Mouse (Mus musculus) kidney, adult 11 months (tissue): ENCODE results near the gene Il10ra.

Experiments
- DNase-seq: peaks from one replicate; pipeline ENCODE4 v3.0.0; 2022

Gene Il10ra

DNA sequence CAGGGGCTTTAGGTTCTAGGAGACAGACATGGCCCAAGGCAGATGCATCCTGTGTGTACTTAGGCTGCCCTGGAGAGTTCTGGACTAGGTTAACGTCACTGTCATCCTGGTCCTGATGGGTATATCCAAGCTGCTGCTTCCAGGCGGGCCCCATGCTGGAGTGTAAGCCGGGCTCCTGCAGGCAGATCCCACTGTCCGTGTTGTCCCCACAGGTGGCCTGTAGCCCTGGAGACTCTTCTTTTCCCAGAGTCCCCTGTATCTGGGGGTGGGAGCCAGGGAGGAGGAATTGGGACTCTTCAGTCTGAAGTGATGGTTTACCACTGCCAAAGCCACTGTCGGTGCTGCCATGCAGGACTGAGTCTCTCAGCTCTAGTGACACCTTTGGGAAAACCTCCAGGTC lies 13.0 kb downstream of the Il10ra start:
- no peak for DNase-seq

GRCm38 (mm10) chr9:45255431-45255830 lies 13.5 kb downstream of the Il10ra start:
- DNase-seq = peak; percentile 19

DNA sequence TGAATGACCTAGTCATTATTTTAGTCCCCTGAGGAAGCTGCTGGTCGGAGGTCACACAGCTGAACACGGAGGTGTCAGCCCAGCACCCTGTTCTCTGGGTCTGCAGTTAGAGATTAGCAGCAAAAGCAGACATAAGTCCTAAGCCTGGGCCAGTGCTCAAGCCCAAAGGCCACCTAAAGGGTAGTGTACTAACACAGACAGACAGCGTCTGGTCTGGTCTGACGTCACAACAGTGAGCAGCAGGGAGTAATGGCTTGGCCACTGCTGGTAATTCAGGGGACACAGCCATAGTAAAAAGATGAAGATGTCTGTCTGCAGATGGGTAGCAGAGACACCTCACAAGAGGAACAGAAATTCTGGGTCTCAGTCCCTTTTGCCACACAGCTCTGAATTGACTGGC lies 14.3 kb downstream of the Il10ra start:
- DNase-seq = no peak

DNA sequence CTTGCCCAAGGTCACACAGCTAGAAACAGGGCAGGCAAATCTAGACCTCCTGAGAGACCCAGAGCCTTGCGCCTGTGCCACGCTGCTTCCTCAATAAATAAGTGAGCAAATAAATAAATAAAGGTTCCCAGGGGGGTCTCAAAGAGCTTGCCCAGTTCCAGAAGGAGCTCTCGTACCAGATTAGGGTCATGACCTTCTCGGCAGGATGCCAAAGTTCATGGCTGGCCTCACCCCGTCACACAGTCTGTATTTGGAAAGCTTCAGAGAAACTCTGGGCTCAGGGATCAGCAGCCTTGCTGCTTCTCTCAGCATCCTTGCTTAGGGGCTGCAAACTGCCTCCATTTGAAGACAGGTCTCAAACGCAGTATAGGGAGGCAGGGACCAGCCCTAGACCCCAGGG lies 14.9 kb downstream of the Il10ra start:
- DNase-seq = no peak

GRCm38 (mm10) chr9:45252395-45252794 lies 16.6 kb downstream of the Il10ra start:
- DNase-seq = no peak

DNA sequence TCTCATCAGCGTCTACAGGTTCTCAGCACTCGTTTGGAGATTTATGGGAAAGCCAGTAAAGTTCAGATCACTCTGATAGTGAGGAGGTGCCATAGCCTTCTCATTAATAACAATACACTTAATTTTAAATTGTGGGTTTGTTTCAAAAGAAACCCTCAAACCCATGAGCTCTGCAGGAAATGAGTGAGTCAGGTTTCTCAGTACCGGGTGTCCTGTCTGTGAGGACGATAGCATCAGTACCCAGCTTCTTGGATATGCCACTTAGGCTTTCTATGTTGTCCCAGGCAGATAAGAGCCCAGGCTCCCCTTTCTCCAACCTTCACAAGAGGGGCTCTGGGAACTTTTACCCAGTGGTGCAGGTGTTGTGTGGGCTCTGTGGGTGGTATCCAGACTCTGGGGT lies 17.0 kb downstream of the Il10ra start:
- no peak for DNase-seq

DNA sequence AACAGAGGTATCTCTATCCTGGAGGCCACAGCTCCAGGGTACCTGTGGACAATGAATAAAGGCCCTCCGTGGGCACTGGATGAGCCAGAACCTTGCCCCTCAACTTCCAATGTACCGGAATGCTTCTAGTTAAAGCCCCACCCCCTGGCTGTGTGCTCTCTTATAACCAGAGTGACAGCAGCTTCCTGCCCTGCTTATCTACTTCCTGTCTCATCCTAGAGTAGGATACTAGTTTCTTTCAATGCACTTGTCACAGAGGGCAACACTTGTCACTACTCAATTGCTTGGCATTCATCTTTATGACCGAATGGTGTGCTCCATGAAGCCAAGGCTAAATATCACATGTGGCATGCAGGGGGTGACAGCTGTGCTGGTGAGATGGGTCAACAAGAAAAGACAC lies 17.7 kb downstream of the Il10ra start:
- no peak for DNase-seq

DNA sequence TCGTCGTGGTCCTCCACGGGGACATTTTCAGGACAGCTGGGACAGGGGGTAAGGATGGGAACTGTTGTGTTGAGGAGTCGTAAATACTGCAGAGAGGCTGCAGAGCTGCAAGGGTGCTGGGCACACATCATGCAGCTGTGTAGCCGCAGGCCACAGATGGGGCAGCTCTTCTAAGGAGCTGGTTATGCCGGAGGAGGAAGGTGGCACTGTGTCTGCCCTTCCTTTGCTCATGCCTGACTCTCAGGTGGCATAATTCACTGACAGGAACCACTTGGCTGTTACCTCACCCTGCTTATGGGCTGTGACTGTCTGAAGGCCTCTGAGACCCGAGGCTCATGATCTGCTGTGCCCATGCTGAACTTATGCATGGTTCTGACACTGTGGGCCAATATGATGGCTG lies 18.6 kb downstream of the Il10ra start:
- no peak for DNase-seq

DNA sequence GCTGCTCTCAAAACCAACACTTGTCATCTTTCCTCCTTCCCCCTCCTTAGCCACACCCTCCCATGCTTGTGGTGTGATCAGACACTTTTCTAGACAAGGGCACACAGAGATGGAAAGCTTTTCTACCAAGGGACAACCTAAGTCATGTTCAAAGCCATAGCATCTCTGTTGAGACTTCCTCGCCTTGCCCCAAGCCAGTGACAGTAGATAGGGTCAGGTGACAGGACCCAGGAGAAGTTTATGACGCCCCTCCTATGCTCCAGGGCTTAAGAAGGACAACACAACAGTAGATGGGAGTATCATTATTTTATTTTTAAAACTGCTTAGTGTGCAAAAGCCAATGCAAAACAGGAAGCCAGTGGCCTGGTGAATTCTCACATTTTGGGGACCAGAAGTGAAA lies 21.4 kb downstream of the Il10ra start:
- DNase-seq = no peak

DNA sequence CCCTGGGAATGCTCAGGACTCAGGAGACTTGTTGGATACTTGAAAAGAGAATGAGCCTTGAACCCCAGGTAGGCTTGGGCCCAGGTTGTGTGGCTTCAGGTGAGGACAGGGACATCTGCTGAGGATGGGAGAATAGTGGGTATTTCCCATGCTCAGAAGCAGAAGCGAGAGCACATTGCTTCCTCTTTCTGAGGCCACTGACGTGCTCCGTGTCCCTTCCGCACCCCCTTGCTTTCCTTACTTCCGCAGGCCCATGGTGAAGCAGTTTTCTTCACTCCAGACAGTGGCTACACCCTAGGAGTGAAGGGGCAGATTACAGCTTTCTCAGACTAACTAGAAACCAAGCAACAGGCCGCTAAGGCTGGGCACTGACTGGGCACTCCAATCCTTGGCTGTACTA lies 22.9 kb downstream of the Il10ra start:
- DNase-seq = no peak

DNA sequence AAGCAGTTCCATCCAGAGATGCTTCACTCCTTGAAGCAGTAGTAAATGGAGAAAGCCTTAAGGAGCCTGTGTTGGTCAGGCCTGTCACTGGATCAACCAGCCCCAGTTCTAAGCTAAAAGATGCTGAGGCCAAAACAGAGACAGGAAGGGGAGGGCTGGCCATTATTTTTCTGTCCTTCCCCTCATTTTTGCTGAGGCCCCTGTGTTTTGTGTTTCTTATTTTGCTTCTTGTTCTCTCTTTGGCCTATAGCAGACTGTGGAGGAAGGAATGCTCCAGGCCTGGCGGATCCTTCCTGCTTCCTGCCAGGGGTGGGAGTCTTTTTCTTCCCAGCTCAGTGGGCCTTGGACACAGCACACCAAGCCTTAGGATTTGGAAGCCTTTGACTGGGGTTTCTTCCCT lies 23.5 kb downstream of the Il10ra start:
- DNase-seq = no peak

DNA sequence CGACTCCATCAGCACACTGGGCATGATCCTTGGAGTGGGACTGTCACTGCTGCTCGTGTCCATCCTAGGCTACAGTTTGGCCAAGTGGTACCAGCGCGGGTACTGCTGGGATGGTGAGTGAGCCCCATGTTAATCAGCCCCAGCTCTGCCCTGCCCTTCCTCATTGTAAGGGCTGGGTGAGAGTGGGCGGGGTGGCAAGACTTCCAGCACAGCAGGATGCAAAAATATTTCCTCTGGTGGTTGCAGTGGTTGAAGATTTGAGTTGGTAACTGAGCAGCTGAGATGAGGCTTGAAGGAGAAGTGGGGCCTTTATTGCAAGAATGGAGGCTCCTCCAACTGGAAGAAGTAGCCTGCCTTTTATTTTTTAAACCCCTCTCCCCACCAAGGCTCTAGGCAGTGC lies 27.6 kb downstream of the Il10ra start:
- no peak for DNase-seq

GRCm38 (mm10) chr9:45236744-45237143 lies 32.2 kb downstream of the Il10ra start:
- DNase-seq = no peak

DNA sequence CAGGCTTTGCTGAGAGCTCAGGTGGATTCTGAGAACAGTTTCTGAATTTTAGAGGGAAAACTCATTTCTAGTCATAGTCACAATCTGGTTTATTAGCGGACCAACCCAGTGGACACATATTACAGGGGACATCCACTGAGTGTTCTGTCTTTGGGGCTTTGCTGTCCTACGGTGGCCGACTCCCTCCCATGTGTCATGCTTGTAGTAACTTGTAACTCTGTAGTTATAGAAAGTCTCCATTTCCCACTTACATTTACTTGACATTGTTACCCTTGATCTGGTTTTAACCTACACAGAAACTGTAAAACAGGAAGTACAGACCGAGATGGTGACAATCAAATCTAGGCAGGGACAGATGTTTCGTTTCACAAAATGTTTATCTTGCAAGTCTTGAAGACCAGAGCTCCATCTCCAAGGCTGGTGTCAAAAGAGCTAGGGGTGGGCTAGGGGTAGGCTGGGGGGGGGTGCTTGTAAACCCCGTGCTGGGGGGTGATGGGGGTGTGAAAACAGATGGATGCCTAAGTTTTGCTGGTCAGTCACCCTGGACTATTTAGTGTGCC lies 33.2 kb downstream of the Il10ra start:
- DNase-seq = no peak

- DNase-seq = no peak
These were observed 39.6 kb downstream of the Il10ra start for GRCm38 (mm10) chr9:45229359-45229758.

- DNase-seq = peak; percentile 81
These were observed 47.4 kb downstream of the Il10ra start for GRCm38 (mm10) chr9:45221567-45221966.

DNA sequence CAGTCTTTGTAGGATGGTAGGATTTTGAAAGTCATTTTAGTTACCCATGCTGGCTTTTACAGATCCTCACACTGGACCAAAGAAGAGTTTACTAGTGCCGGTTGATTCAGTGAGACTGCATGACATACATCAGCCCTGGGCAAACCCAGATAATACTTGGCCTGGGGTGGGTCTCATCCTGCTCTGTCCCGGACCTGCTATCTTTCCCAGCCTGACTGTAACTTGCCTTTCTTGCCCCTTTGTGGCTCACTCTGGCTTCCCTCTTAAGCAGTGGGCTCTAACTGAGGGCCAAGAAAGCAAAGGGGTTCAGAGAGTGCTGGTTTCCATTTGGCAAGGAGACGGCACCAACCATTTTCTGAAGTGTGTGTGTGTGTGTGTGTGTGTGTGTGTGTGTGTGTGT lies 49.3 kb downstream of the Il10ra start:
- DNase-seq = no peak

DNA sequence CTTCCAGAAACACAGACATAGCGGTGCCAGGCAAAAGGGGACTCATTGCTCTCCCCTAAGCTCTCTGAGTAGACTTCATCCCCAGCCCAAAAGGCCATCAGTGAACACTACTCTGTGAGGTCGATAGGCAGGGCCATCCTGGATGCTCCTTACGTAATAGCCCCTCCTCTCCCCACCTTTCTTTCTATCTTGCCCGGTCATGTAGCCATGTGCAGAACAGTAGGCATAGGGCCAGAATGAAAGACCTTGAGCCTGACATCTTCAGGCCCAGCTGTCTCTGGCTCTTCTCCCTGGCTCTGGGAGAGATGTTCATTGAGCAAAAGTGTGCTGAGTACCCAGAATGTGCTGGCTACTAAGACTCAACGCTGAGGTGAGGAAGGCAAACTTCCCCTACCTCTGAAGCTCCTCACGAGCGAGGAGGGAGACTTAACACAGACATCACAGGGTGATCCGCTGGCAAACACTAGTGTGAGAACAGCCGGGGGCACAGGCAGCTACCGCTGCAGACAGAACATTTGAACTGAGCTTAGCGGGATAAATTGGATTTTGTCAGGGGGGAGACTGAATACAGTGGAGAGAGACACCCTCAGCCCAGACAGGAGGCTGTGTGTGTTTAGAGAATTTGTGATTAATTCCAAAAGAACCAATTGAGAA lies 53.3 kb downstream of the Il10ra start:
- peak; percentile 32 for DNase-seq

DNA sequence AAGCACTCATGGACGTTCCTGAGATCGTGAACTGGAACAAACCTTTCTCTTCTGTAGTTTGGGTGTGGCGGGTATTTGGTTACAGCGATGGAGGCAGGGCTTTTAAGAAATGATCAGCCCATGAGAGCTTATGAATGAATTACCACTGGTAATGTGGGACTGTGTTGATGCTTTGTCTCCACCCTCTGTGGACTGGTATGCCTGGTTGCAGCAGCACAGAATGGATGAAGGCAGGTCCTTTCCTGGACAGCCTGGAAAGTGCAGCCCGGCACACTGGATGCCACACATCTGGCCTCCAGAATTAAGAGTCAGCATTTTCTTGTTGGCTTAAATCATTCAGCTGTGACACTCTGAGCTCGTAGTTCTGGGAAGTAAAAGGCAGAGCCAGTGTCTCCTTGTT lies 56.9 kb downstream of the Il10ra start:
- DNase-seq = peak; percentile 12

DNA sequence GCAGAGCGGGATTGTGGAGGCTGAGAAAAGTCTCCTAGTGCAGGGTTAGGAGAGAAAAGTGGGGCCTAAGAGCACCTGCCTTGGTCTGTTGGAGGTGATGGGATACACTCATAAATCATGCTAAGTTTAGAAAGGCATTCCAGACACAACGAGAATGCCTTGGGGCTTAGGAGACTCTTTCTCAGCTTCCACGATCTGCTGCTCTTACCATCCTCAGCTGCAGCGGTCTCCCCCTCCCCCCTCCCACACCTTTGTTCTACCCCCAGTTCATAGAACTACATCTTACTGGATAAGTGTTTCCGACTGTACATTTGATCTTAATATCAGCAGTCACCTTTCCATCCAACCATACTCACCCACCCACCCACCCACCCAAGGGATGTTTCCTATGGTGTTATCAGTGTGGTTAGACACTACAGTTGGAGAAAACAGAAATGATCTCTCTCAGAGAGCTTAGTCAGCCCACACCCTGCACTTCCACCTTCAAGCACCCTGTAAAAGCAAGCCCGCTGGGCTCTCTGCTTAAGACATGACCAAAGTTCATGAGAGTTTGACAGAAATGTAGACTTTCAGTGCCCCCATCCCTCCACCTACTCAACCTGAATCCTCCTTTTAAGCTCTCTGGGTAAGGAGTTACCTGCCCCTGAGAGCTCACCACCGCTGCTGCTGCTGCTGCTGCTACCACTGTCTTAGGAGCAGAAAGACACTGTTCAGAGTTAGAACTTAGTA lies 61.8 kb downstream of the Il10ra start:
- DNase-seq = no peak

- no peak for DNase-seq
These were observed 62.8 kb downstream of the Il10ra start for GRCm38 (mm10) chr9:45206121-45206520.

DNA sequence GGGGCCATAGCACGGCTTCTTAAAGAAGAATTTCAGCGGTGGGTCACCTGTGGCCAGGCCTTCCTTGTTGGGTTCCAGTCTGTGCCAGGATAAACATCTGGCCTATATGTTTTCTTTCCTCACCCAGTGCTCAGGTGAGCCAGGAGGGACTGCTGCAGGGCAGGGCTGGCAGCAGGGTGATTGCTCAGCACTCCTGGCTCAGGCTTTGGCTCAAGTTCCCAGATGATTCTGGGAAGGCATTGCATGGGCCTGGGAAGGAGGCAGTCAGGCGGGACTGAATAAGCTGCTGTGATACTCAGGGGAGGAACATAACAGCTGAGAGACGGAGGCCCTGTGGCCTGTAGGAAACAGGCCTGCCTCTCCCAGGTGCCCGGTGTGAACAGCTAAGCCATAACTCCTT lies 63.8 kb downstream of the Il10ra start:
- peak; percentile 72 for DNase-seq
